Mouse (Mus musculus) kidney, adult 2 months (tissue): ENCODE measurements around the gene Irgc1. TPM values are rescaled to one million over a fixed set of nuclear protein-coding genes. Genes with fewer than 3 reads are reported as not detected.

Source experiments
- DNase-seq: peaks from one replicate; pipeline ENCODE4 v3.0.0; 2021
- H3K27ac ChIP-seq: fragments of 200-500 bp; 2 replicates; pipeline ENCODE4 v1.5.1; 2012; ENCODE audit warnings: low read depth, low read length, control low read depth, inconsistent platforms; ENCODE audit not compliant: insufficient read depth
- H3K27me3 ChIP-seq: fragments of 200-500 bp; replicated peaks from 2 replicates; pipeline ENCODE4 v1.6.1; 2012; ENCODE audit warnings: mild to moderate bottlenecking, moderate library complexity, low read length, inconsistent platforms; ENCODE audit not compliant: control insufficient read depth, insufficient read depth
- H3K36me3 ChIP-seq: fragments of 200-500 bp; 2 replicates; pipeline ENCODE4 v1.6.1; 2012; ENCODE audit warnings: mild to moderate bottlenecking, moderate library complexity, low read length, inconsistent platforms; ENCODE audit not compliant: control insufficient read depth, insufficient read depth
- H3K4me1 ChIP-seq: fragments of 200-500 bp; 2 replicates; pipeline ENCODE4 v1.6.1; 2011; ENCODE audit warnings: low read length; ENCODE audit not compliant: control insufficient read depth, insufficient read depth
- H3K4me3 ChIP-seq: fragments of 200-500 bp; 2 replicates; pipeline ENCODE4 v1.5.1; 2011; ENCODE audit warnings: mild to moderate bottlenecking, low read depth, low read length, control low read depth; ENCODE audit not compliant: insufficient read depth
- CTCF ChIP-seq: fragments of 200-500 bp; conservative IDR thresholded peaks from 2 replicates; pipeline ENCODE4 v1.5.1; 2011; ENCODE audit warnings: low read depth, mild to moderate bottlenecking, control low read depth, low read length, moderate library complexity, mixed read lengths; ENCODE audit not compliant: insufficient read depth, insufficient read length
- POLR2A ChIP-seq: fragments of 200-500 bp; IDR thresholded peaks from one replicate; pipeline ENCODE4 v1.6.1; 2011; ENCODE audit warnings: low read depth, low read length, control low read depth
- WGBS: fragments of 180-500 bp; shearing (Covaris S2); methylation state at CpG from one replicate; pipeline ENCODE4 v1.1.7; 2018; 5-methylcytosine and 5-hydroxymethylcytosine counted together
- polyA plus RNA-seq: library from polyadenylated mRNA; depleted of rRNA; stranded (reverse); fragments of >200 nt; gene quantifications from 2 replicates; pipeline ENCODE4 v1.2.3, GENCODE M21; 2012

Irgc1 gene
- polyA plus RNA-seq, 1 experiment = 0.33 TPM

GRCm38 (mm10) chr7:24431713-24432112, 20.4 kb downstream of the Irgc1 start:
- no peaks in the 10 kb centered on the region for H3K27me3 ChIP-seq
- 60% methylated on average over 11 of the region's 11 CpGs for WGBS
- TF ChIP-seq POLR2A = no peak
- no peak for TF ChIP-seq CTCF
- no peak overlapping the region for H3K4me3 ChIP-seq
- H3K27ac ChIP-seq = no peak overlapping the region
- no peaks in the 10 kb centered on the region for H3K36me3 ChIP-seq
- no peaks in the 10 kb centered on the region for H3K4me1 ChIP-seq
- no peak for DNase-seq

GRCm38 (mm10) chr7:24430551-24431345, 21.3 kb downstream of the Irgc1 start:
- no peak overlapping the region for H3K4me3 ChIP-seq

GRCm38 (mm10) chr7:24429413-24430112, 22.5 kb downstream of the Irgc1 start:
- WGBS = 41% methylated on average over 16 of the region's 16 CpGs
- TF ChIP-seq CTCF = no peak
- Histone ChIP-seq H3K4me3 (no peak overlapping the region), H3K36me3 (no peaks in the 10 kb centered on the region), H3K4me1 (no peaks in the 10 kb centered on the region), H3K27me3 (no peaks in the 10 kb centered on the region), H3K27ac (no peak overlapping the region)
- DNase-seq = peak; percentile 22

More at GRCm38 (mm10) chr7:24430551-24431345, 21.3 kb downstream of the Irgc1 start:
- TF ChIP-seq CTCF (no peak), POLR2A (no peak)
- H3K27ac ChIP-seq = no peak overlapping the region
- DNase-seq = no peak
- no peaks in the 10 kb centered on the region for H3K4me1 ChIP-seq
- no peaks in the 10 kb centered on the region for H3K27me3 ChIP-seq
- 95% methylated on average over 15 of the region's 15 CpGs for WGBS
- no peaks in the 10 kb centered on the region for H3K36me3 ChIP-seq

GRCm38 (mm10) chr7:24428725-24429124, 23.4 kb downstream of the Irgc1 start:
- Histone ChIP-seq H3K36me3 (no peaks in the 10 kb centered on the region), H3K4me1 (no peaks in the 10 kb centered on the region), H3K27ac (no peak overlapping the region), H3K4me3 (no peak overlapping the region), H3K27me3 (no peaks in the 10 kb centered on the region)
- TF ChIP-seq CTCF = no peak
- TF ChIP-seq POLR2A = no peak
- no peak for DNase-seq
- 92% methylated on average over 5 of the region's 5 CpGs for WGBS

GRCm38 (mm10) chr7:24427168-24427567, 24.9 kb downstream of the Irgc1 start:
- Histone ChIP-seq H3K27ac (no peak overlapping the region), H3K4me3 (no peak overlapping the region), H3K36me3 (no peaks in the 10 kb centered on the region), H3K4me1 (no peaks in the 10 kb centered on the region), H3K27me3 (no peaks in the 10 kb centered on the region)
- 98% methylated on average over 8 of the region's 8 CpGs for WGBS
- no peak for DNase-seq
- TF ChIP-seq POLR2A = no peak
- no peak for TF ChIP-seq CTCF

DNA sequence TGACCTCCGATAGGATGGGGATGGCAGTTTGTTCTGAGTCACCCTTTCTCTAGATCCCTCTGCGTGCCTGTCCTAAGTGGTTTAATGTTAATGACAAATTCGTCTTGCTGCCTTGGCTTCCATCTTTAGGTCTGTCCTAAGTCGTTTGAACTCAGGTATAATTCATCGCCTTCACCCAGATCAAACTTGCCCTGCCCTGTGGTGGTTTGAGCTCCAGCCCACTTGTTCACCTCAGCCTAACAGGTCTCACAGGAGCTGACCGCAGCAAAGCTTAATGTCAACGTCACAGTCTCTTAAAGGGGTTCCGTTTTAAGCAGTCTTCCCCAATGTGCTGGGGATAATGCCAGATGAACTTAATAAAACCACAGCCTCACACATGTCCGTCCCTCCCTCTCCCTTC, 26.2 kb downstream of the Irgc1 start:
- Histone ChIP-seq H3K36me3 (no peaks in the 10 kb centered on the region), H3K4me3 (no peak overlapping the region), H3K27ac (no peak overlapping the region), H3K27me3 (no peaks in the 10 kb centered on the region), H3K4me1 (no peaks in the 10 kb centered on the region)
- no peak for DNase-seq
- WGBS = 81% methylated on average over 9 of the region's 9 CpGs
- TF ChIP-seq POLR2A (no peak), CTCF (no peak)

DNA sequence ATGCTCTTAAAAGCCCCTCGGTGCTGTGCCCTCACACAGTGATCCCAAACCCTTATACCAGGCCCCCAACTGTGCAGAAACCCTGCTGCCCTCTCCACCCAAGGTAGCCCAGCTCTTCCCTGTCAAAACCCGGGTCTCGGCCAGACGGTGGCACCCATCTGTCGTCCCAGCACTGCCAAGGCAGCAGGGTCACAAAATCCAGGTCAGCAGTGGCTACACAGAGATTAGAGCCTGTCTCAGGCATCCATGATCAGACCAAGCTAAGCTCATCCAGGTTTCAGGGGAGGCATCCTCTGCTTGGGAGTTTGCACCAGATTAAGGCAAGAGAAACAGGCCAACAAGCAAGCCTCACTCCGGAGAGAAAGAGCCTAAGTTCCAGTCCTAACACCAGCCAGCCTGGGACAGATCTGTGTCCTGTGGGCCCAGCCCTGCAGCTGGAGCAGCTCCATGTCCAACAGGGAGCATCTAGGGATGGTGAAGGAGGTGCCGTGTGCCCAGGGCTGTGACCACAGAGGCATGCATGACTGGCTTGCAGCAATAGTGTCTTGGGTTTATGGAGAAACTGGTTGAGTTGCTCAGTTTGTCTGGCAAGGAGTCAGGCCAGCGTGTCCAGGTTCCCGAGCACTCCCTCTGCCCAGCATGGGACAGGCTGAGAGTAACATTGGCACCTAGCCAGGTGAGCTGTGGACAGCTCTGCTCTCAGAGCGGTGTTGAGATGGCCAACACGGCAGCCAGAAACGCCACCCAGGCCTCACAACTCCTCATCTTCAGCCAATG, 28.0 kb downstream of the Irgc1 start:
- DNase-seq = peak; percentile 40
- H3K36me3 ChIP-seq = no peaks in the 10 kb centered on the region
- WGBS = 60% methylated on average over 12 of the region's 12 CpGs
- H3K4me3 ChIP-seq = no peak overlapping the region
- H3K27me3 ChIP-seq = no peaks in the 10 kb centered on the region
- H3K27ac ChIP-seq = no peak overlapping the region
- TF ChIP-seq POLR2A = no peak
- TF ChIP-seq CTCF = no peak
- H3K4me1 ChIP-seq = no peaks in the 10 kb centered on the region
